Mouse (Mus musculus) small intestine, adult 2 months (tissue): ENCODE data around the gene Adh1. TPM values are rescaled to one million over a fixed set of nuclear protein-coding genes. Genes with fewer than 3 reads are reported as not detected.

Experiments used
- H3K27ac ChIP-seq: fragments of 200-500 bp; 2 replicates; pipeline ENCODE4 v1.5.1; 2012; ENCODE audit warnings: low read depth, low read length, control low read depth, inconsistent platforms; ENCODE audit not compliant: insufficient read depth
- H3K27me3 ChIP-seq: fragments of 200-500 bp; 2 replicates; pipeline ENCODE4 v1.6.1; 2012; ENCODE audit warnings: mild to moderate bottlenecking, moderate library complexity, low read length, inconsistent platforms; ENCODE audit not compliant: control insufficient read depth, insufficient read depth
- H3K36me3 ChIP-seq: fragments of 200-500 bp; 2 replicates; pipeline ENCODE4 v1.6.1; 2012; ENCODE audit warnings: mild to moderate bottlenecking, low read length, control low read depth, inconsistent platforms; ENCODE audit not compliant: control insufficient read depth, insufficient read depth
- H3K4me1 ChIP-seq: fragments of 200-500 bp; 2 replicates; pipeline ENCODE4 v1.6.1; 2012; ENCODE audit warnings: low read length, inconsistent platforms, mixed read lengths; ENCODE audit not compliant: control insufficient read depth, insufficient read depth, insufficient read length
- H3K4me3 ChIP-seq: fragments of 200-500 bp; 2 replicates; pipeline ENCODE4 v1.5.1; 2012; ENCODE audit warnings: low read depth, mild to moderate bottlenecking, control low read depth, inconsistent platforms, low read length, moderate library complexity
- CTCF ChIP-seq: fragments of 200-500 bp; IDR thresholded peaks from 2 replicates; pipeline ENCODE4 v1.5.1; 2012; ENCODE audit warnings: low read depth, mild to moderate bottlenecking, control low read depth, inconsistent platforms, low read length, moderate library complexity, mixed read lengths; ENCODE audit not compliant: insufficient replicate concordance, insufficient read length; ENCODE audit errors: extremely low read depth
- POLR2A ChIP-seq: fragments of 200-500 bp; IDR thresholded peaks from 2 replicates; pipeline ENCODE4 v1.6.1; 2012; ENCODE audit warnings: low read depth, mild to moderate bottlenecking, control low read depth, inconsistent platforms, low read length, moderate library complexity
- WGBS: fragments of 180-500 bp; shearing (Covaris S2); methylation state at CpG from one replicate; pipeline ENCODE4 v1.1.7; 2018; 5-methylcytosine and 5-hydroxymethylcytosine counted together
- polyA plus RNA-seq: library from polyadenylated mRNA; depleted of rRNA; stranded (reverse); fragments of >200 nt; gene quantifications from 2 replicates; pipeline ENCODE4 v1.2.3, GENCODE M21; 2012

The Adh1 gene
- polyA plus RNA-seq, 1 experiment: 137 TPM

DNA sequence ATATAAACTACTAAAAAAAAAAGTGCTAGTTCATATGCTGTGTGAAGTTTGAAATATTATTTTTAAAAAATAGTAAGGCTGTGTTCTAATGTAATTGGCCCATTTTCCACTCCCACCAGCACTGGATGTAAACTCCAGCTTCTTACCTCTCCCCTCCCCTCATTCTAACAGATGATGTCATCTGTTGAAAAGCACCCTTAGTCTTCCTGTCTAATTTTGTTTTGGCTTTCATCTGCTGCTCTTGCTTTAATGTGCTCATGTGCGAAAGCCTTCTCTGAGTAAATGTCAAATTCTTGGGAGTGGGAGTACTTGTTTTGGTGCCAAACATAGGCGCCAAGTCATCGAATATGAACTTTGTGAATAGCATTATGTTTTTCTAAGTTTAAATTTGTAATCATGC, 3.9 kb downstream of the Adh1 start:
- 88% methylated on average over 3 of the region's 3 CpGs for WGBS
- Histone ChIP-seq H3K4me1 (no peaks in the 10 kb centered on the region), H3K4me3 (no peak overlapping the region), H3K36me3 (no peaks in the 10 kb centered on the region), H3K27me3 (no peaks in the 10 kb centered on the region), H3K27ac (no peak overlapping the region)
- TF ChIP-seq POLR2A: no peak
- TF ChIP-seq CTCF: no peak

DNA sequence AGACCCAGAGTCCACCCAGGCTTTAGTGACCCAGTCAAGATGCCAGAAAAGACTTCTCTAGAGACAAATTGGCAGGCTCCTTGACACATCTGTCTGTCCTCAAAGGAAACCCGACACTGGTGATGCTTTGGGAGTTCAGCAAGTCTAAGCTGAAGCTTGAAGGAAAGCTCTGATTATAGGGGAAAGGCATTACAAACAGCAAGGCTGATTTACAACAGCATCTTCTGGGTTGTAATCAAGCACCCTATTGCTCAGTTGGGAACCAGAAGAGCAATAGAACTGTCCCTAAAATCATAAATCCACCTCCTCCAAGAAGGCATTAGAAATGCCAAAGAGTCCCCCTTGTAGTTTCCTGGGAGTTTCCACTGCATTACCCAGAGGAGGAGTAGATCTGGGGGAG, 9.7 kb downstream of the Adh1 start:
- no peak for TF ChIP-seq CTCF
- TF ChIP-seq POLR2A: no peak
- H3K27me3 ChIP-seq: no peaks in the 10 kb centered on the region
- peaks cover 5% of the 10 kb centered on the region; the same call in 1 of the 2 replicates for H3K4me1 ChIP-seq
- H3K36me3 ChIP-seq: no peaks in the 10 kb centered on the region
- 54% methylated on average over 1 of the region's 1 CpGs for WGBS
- H3K27ac ChIP-seq: no peak overlapping the region
- H3K4me3 ChIP-seq: no peak overlapping the region

DNA sequence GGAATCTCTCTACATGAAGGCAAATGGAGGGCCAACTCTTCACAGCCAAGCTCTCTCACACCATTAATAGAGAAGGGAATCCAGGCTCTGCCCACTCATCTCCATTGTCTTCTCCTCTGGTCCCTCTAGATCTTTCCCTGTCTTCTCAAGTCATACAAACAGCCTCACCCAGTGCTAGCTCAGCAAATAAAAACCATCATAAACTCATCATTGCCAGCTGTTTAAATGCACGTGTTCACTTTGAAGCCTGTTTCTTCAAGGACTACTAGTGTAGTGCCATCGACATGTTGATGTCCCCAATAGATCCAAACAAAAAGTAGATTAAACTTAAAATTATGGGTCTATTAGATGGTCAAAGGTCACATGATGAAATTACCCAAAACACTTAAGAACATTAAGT, 10.5 kb downstream of the Adh1 start:
- Histone ChIP-seq H3K27ac (no peak overlapping the region), H3K4me1 (peaks cover 9% of the 10 kb centered on the region; the same call in 1 of the 2 replicates), H3K4me3 (no peak overlapping the region), H3K36me3 (no peaks in the 10 kb centered on the region), H3K27me3 (no peaks in the 10 kb centered on the region)
- WGBS: 32% methylated on average over 2 of the region's 2 CpGs
- TF ChIP-seq CTCF (no peak), POLR2A (no peak)

DNA sequence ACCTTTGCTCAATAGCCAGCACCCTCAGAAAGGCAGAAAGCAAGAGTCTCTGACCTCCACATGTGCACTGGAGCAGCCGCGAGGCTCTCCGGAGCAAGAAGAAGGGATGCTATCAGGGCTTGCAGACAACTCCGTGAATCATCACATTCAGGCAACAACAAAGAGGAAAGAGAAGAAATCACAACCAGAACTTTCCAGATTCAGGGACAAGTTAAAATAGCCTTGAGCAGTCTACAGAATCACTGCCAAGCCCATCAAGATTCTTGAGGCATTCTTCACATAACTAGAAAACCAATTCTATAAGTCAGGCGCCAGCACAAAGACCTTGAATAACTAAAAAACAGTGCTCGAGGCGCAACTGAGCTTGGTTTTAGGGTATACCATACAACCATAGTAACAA, 12.3 kb downstream of the Adh1 start:
- TF ChIP-seq POLR2A: no peak
- no peak for TF ChIP-seq CTCF
- Histone ChIP-seq H3K4me3 (no peak overlapping the region), H3K27me3 (no peaks in the 10 kb centered on the region), H3K4me1 (peaks cover 12% of the 10 kb centered on the region), H3K27ac (no peak overlapping the region), H3K36me3 (no peaks in the 10 kb centered on the region)
- 94% methylated on average over 7 of the region's 7 CpGs for WGBS

DNA sequence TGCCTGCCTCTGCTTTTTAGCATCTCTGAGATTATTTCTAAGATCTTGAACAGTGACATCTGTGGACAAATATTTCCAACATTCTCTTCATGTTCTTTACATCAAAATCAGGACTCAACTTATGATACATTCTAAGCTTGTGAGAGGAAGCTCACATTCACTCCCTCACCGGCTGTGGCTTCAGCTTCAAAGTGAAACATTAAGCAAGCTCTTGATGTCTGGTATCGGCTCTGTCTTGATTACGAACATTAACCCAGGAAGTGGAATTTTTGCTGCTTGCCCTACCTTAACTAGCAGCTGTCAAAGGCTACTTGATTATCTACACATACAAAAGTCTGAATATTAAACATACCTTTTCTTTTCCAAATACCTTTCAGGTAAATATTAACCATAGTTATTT, 14.3 kb downstream of the Adh1 start:
- peak overlapping the region; percentile 27; the same call in 1 of the 2 replicates for H3K27ac ChIP-seq
- peaks cover under 1% of the 10 kb centered on the region; the same call in 1 of the 2 replicates for H3K36me3 ChIP-seq
- H3K27me3 ChIP-seq: no peaks in the 10 kb centered on the region
- 18% methylated on average over 3 of the region's 3 CpGs for WGBS
- H3K4me3 ChIP-seq: no peak overlapping the region
- TF ChIP-seq CTCF (no peak), POLR2A (no peak)
- H3K4me1 ChIP-seq: peaks cover 12% of the 10 kb centered on the region

DNA sequence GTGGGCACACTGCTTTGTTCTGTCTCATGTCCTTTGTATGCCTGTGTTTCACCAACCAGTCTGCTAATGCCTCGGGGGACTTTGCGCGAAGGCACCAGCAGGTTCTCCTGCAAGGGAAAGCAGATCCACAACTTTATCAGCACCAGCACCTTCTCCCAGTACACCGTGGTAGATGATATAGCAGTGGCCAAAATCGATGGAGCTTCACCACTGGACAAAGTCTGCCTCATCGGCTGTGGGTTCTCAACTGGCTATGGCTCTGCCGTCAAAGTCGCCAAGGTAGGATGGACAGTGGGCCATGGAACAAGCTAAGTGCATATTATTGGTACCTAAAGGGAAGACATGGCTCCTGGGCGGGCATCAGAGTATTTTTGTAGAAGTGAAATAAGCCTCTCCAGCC, 21.8 kb downstream of the Adh1 start:
- Histone ChIP-seq H3K4me3 (no peak overlapping the region), H3K27ac (no peak overlapping the region), H3K36me3 (peaks cover 42% of the 10 kb centered on the region), H3K4me1 (no peaks in the 10 kb centered on the region), H3K27me3 (no peaks in the 10 kb centered on the region)
- no peak for TF ChIP-seq POLR2A
- no peak for TF ChIP-seq CTCF
- 96% methylated on average over 9 of the region's 9 CpGs for WGBS

DNA sequence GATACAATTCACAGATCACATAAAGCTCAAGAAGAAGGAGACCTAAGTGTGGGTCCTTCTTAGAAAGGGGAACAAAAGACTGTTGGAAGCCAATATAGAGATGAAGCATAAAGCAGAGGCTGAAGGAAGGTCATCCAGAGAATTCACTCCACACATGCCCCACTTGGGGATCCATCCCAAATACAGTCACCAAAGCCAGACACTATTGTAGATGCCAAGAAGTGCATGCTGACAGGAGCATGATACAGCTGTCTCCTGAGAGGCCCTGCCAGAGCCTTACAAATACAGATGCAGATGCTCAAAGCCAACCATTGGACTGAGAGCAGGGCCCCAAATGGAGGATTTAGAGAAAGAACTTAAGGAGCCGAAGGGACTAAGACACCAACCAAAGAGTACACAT, 23.0 kb downstream of the Adh1 start:
- WGBS: 91% methylated on average over 1 of the region's 1 CpGs
- TF ChIP-seq CTCF: no peak
- TF ChIP-seq POLR2A: no peak
- Histone ChIP-seq H3K27ac (no peak overlapping the region), H3K27me3 (no peaks in the 10 kb centered on the region), H3K4me1 (no peaks in the 10 kb centered on the region), H3K4me3 (no peak overlapping the region), H3K36me3 (peaks cover 49% of the 10 kb centered on the region)

DNA sequence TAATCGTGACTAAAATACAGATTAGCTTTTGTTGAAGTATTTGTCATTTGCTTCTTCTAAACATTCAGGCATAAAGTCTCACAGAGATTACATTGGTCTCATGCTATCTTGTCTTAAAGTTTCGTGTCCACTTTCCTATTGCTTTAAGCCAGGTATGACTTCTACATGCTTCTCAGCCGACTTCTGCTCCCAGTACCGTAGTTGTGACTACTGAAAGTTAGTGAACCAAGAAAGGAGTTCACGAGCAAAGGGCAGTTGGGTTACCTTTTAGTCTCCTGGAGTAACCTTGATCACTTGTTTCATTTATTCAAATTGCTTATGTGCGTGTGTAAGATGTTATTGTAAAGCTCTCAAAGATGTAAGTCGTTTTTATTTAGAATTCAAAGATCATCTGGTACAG, 25.2 kb downstream of the Adh1 start:
- Histone ChIP-seq H3K27me3 (no peaks in the 10 kb centered on the region), H3K4me1 (no peaks in the 10 kb centered on the region), H3K4me3 (no peak overlapping the region), H3K27ac (no peak overlapping the region), H3K36me3 (peaks cover 61% of the 10 kb centered on the region)
- WGBS: 91% methylated on average over 7 of the region's 7 CpGs
- TF ChIP-seq POLR2A (no peak), CTCF (no peak)
